Mouse (Mus musculus) olfactory bulb, adult 2 months (tissue): ENCODE measurements around the gene Trpc1.

Experiments
- CTCF ChIP-seq: fragments of 200-500 bp; IDR thresholded peaks from 2 replicates; pipeline ENCODE4 v1.5.1; 2012; ENCODE audit warnings: low read depth, mild to moderate bottlenecking, low read length, moderate library complexity; ENCODE audit not compliant: insufficient read depth
- POLR2A ChIP-seq: fragments of 200-500 bp; IDR thresholded peaks from 2 replicates; pipeline ENCODE4 v1.6.1; 2012; ENCODE audit warnings: mild to moderate bottlenecking, low read depth, low read length, moderate library complexity; ENCODE audit not compliant: insufficient read depth

- TF ChIP-seq CTCF (no peak), POLR2A (no peak)
Observed at GRCm38 (mm10) chr9:95664290-95664989, 85.7 kb downstream of the Trpc1 start.
